Mouse (Mus musculus): ENCODE data around the gene Igf1r. TPM values are rescaled to one million over a fixed set of nuclear protein-coding genes. Genes with fewer than 3 reads are reported as not detected.

Igf1r gene
- polyA plus RNA-seq, 1 experiment from 2014 or later, result 19.0 TPM

- no peaks in the 10 kb centered on the region for H3K27me3 ChIP-seq (replicated peaks)
- no peak overlapping the region for H3K4me2 ChIP-seq
- H3K27ac ChIP-seq (replicated peaks), result no peak overlapping the region; the same call in 1 of the 2 replicates
- WGBS, result 80% methylated on average over 8 of the region's 8 CpGs
- no peak overlapping the region for H3K4me3 ChIP-seq (replicated peaks)
- H3K9me3 ChIP-seq (replicated peaks), result no peaks in the 10 kb centered on the region
- no peaks in the 10 kb centered on the region for H3K36me3 ChIP-seq
- peaks cover 43% of the 10 kb centered on the region for H3K4me1 ChIP-seq
- no peak for ATAC-seq (ENCODE audit: low FRiP score)
- H3K9ac ChIP-seq (replicated peaks), result no peak overlapping the region
These were observed 200.6 kb downstream of the Igf1r start for GRCm38 (mm10) chr7:68153269-68153668.

- WGBS, result 47% methylated on average over 7 of the region's 7 CpGs
- Histone ChIP-seq H3K4me3 (replicated peaks) (no peak overlapping the region), H3K4me2 (no peak overlapping the region), H3K9ac (replicated peaks) (no peak overlapping the region), H3K27ac (replicated peaks) (0 out of 2 replicates have a peak overlapping the region, but pooled peaks have one; percentile 1), H3K4me1 (peaks cover 34% of the 10 kb centered on the region), H3K27me3 (replicated peaks) (no peaks in the 10 kb centered on the region), H3K9me3 (replicated peaks) (no peaks in the 10 kb centered on the region), H3K36me3 (no peaks in the 10 kb centered on the region)
- ATAC-seq (ENCODE audit: low FRiP score), result no peak
These were observed 202.0 kb downstream of the Igf1r start for GRCm38 (mm10) chr7:68154588-68154987.

- no peak overlapping the region; the same call in 1 of the 2 replicates for H3K9ac ChIP-seq (replicated peaks)
- 24% methylated on average over 13 of the region's 13 CpGs for WGBS
- H3K27me3 ChIP-seq (replicated peaks), result no peaks in the 10 kb centered on the region
- no peak; the same call in 1 of the 2 replicates for ATAC-seq (ENCODE audit: low FRiP score)
- peak overlapping the region; percentile 41 for H3K27ac ChIP-seq (replicated peaks)
- 0 out of 2 replicates have a peak, but pooled peaks cover 1% of the 10 kb centered on the region for H3K36me3 ChIP-seq
- H3K4me2 ChIP-seq, result peak overlapping the region; percentile 11; the same call in 1 of the 2 replicates
- no peaks in the 10 kb centered on the region for H3K9me3 ChIP-seq (replicated peaks)
- no peak overlapping the region for H3K4me3 ChIP-seq (replicated peaks)
- peaks cover 34% of the 10 kb centered on the region for H3K4me1 ChIP-seq
These were observed 207.6 kb downstream of the Igf1r start for GRCm38 (mm10) chr7:68160094-68160791.

- no peak for ATAC-seq (ENCODE audit: low FRiP score)
- WGBS, result 68% methylated on average over 3 of the region's 3 CpGs
These were observed 211.4 kb downstream of the Igf1r start for GRCm38 (mm10) chr7:68164074-68164473.

GRCm38 (mm10) chr7:68172776-68173175 lies 220.1 kb downstream of the Igf1r start:
- no peaks in the 10 kb centered on the region for H3K27me3 ChIP-seq (replicated peaks)
- H3K4me2 ChIP-seq, result no peak overlapping the region
- no peak overlapping the region for H3K27ac ChIP-seq (replicated peaks)
- 60% methylated on average over 7 of the region's 7 CpGs for WGBS
- no peak overlapping the region for H3K9ac ChIP-seq (replicated peaks)
- no peak overlapping the region for H3K4me3 ChIP-seq (replicated peaks)
- 0 out of 2 replicates have a peak, but pooled peaks cover 3% of the 10 kb centered on the region for H3K4me1 ChIP-seq
- H3K9me3 ChIP-seq (replicated peaks), result no peaks in the 10 kb centered on the region
- no peak for ATAC-seq (ENCODE audit: low FRiP score)
- H3K36me3 ChIP-seq, result peaks cover 20% of the 10 kb centered on the region; the same call in 1 of the 2 replicates

More at GRCm38 (mm10) chr7:68164074-68164473, 211.4 kb downstream of the Igf1r start:
- no peaks in the 10 kb centered on the region for H3K9me3 ChIP-seq (replicated peaks)
- peaks cover 22% of the 10 kb centered on the region for H3K4me1 ChIP-seq
- no peak overlapping the region for H3K4me2 ChIP-seq
- H3K27me3 ChIP-seq (replicated peaks), result no peaks in the 10 kb centered on the region
- no peak overlapping the region for H3K27ac ChIP-seq (replicated peaks)
- H3K36me3 ChIP-seq, result 0 out of 2 replicates have a peak, but pooled peaks cover 6% of the 10 kb centered on the region
- H3K9ac ChIP-seq (replicated peaks), result no peak overlapping the region
- no peak overlapping the region for H3K4me3 ChIP-seq (replicated peaks)

GRCm38 (mm10) chr7:68179672-68180071 lies 227.0 kb downstream of the Igf1r start:
- Histone ChIP-seq H3K9ac (replicated peaks) (no peak overlapping the region), H3K4me2 (no peak overlapping the region), H3K27ac (replicated peaks) (no peak overlapping the region), H3K36me3 (peaks cover 15% of the 10 kb centered on the region), H3K27me3 (replicated peaks) (no peaks in the 10 kb centered on the region), H3K4me3 (replicated peaks) (no peak overlapping the region), H3K9me3 (replicated peaks) (no peaks in the 10 kb centered on the region), H3K4me1 (no peaks in the 10 kb centered on the region)
- WGBS, result 95% methylated on average over 1 of the region's 1 CpGs
- ATAC-seq (ENCODE audit: low FRiP score), result no peak

- H3K9me3 ChIP-seq (replicated peaks), result no peaks in the 10 kb centered on the region
- no peak overlapping the region for H3K4me2 ChIP-seq
- H3K9ac ChIP-seq (replicated peaks), result no peak overlapping the region
- H3K4me1 ChIP-seq, result no peaks in the 10 kb centered on the region
- no peak for ATAC-seq (ENCODE audit: low FRiP score)
- no peak overlapping the region for H3K4me3 ChIP-seq (replicated peaks)
- H3K27ac ChIP-seq (replicated peaks), result no peak overlapping the region
- H3K27me3 ChIP-seq (replicated peaks), result no peaks in the 10 kb centered on the region
- WGBS, result 74% methylated on average over 1 of the region's 1 CpGs
- peaks cover 24% of the 10 kb centered on the region for H3K36me3 ChIP-seq
These were observed 228.5 kb downstream of the Igf1r start for GRCm38 (mm10) chr7:68181104-68181503.

- 79% methylated on average over 7 of the region's 7 CpGs for whole genome bisulfite sequencing
- Histone ChIP-seq H3K4me3 (replicated peaks) (no peak overlapping the region), H3K4me1 (no peaks in the 10 kb centered on the region)
These were observed 229.4 kb downstream of the Igf1r start for GRCm38 (mm10) chr7:68182025-68182424.

GRCm38 (mm10) chr7:68182773-68183172 lies 230.1 kb downstream of the Igf1r start:
- Histone ChIP-seq H3K36me3 (peaks cover 29% of the 10 kb centered on the region), H3K9ac (replicated peaks) (no peak overlapping the region), H3K4me3 (replicated peaks) (no peak overlapping the region), H3K4me2 (no peak overlapping the region), H3K4me1 (no peaks in the 10 kb centered on the region), H3K27me3 (replicated peaks) (no peaks in the 10 kb centered on the region), H3K27ac (replicated peaks) (no peak overlapping the region), H3K9me3 (replicated peaks) (no peaks in the 10 kb centered on the region)
- ATAC-seq (ENCODE audit: low FRiP score), result no peak
- 78% methylated on average over 6 of the region's 6 CpGs for WGBS

More at GRCm38 (mm10) chr7:68182025-68182424, 229.4 kb downstream of the Igf1r start:
- Histone ChIP-seq H3K9ac (replicated peaks) (no peak overlapping the region), H3K9me3 (replicated peaks) (no peaks in the 10 kb centered on the region), H3K36me3 (peaks cover 29% of the 10 kb centered on the region), H3K4me2 (no peak overlapping the region), H3K27me3 (replicated peaks) (no peaks in the 10 kb centered on the region), H3K27ac (replicated peaks) (no peak overlapping the region)
- no peak for ATAC-seq (ENCODE audit: low FRiP score)

GRCm38 (mm10) chr7:68183421-68183820 lies 230.8 kb downstream of the Igf1r start:
- Histone ChIP-seq H3K27me3 (replicated peaks) (no peaks in the 10 kb centered on the region), H3K4me2 (no peak overlapping the region), H3K36me3 (peaks cover 34% of the 10 kb centered on the region), H3K9ac (replicated peaks) (no peak overlapping the region), H3K9me3 (replicated peaks) (no peaks in the 10 kb centered on the region), H3K4me3 (replicated peaks) (no peak overlapping the region), H3K4me1 (no peaks in the 10 kb centered on the region), H3K27ac (replicated peaks) (no peak overlapping the region)
- 91% methylated on average over 10 of the region's 10 CpGs for WGBS
- ATAC-seq (ENCODE audit: low FRiP score), result no peak

GRCm38 (mm10) chr7:68189211-68189610 lies 236.6 kb downstream of the Igf1r start:
- 87% methylated on average over 6 of the region's 6 CpGs for WGBS
- no peak overlapping the region for H3K9ac ChIP-seq (replicated peaks)
- H3K4me3 ChIP-seq (replicated peaks), result no peak overlapping the region
- H3K9me3 ChIP-seq (replicated peaks), result no peaks in the 10 kb centered on the region
- no peak for ATAC-seq (ENCODE audit: low FRiP score)
- no peaks in the 10 kb centered on the region for H3K27me3 ChIP-seq (replicated peaks)
- H3K36me3 ChIP-seq, result peaks cover 70% of the 10 kb centered on the region
- no peaks in the 10 kb centered on the region for H3K4me1 ChIP-seq
- H3K27ac ChIP-seq (replicated peaks), result no peak overlapping the region
- no peak overlapping the region for H3K4me2 ChIP-seq

- Histone ChIP-seq H3K9me3 (replicated peaks) (no peaks in the 10 kb centered on the region), H3K27ac (replicated peaks) (no peak overlapping the region), H3K36me3 (peaks cover 70% of the 10 kb centered on the region), H3K4me2 (no peak overlapping the region), H3K4me3 (replicated peaks) (no peak overlapping the region), H3K27me3 (replicated peaks) (no peaks in the 10 kb centered on the region), H3K9ac (replicated peaks) (no peak overlapping the region), H3K4me1 (no peaks in the 10 kb centered on the region)
- ATAC-seq (ENCODE audit: low FRiP score), result no peak
- 94% methylated on average over 13 of the region's 13 CpGs for WGBS
These were observed 237.2 kb downstream of the Igf1r start for GRCm38 (mm10) chr7:68189691-68190456.

Measured in neural tube, embryonic 15.5 days (tissue).